Mouse (Mus musculus): Measurements from ENCODE around the gene Ldhc. TPM values are rescaled to one million over a fixed set of nuclear protein-coding genes. Genes with fewer than 3 reads are reported as not detected.

Ldhc gene
- polyA plus RNA-seq, 1 experiment from 2014 or later, result 0.13 TPM

DNA sequence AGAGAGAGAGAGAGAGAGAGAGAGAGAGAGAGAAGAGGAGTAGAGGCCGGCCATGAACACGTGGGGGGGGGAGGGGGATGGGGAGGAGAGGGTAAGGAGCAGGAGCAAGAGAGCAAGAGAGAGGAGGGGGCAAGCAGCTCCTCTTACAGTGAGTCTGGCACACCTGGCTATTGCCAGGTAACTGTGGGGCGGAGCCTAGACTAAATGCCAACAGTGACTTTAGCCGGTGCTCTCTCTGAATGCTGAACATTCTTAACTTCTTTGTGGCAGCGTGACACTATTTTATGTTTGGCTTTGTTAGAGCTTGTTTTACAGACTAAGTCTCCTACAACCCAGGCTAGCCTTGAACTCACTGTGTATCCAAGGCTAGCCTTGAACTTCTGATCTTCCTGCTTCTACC is 18.7 kb upstream of the Ldhc start:
- DNase-seq, result no peak
- Histone ChIP-seq H3K27ac (ENCODE audit: low read depth) (no peak overlapping the region), H3K27me3 (ENCODE audit: insufficient read depth, low read length) (no peaks in the 10 kb centered on the region), H3K9ac (no peak overlapping the region), H3K9me3 (ENCODE audit: low read depth, low read length) (no peaks in the 10 kb centered on the region), H3K4me1 (ENCODE audit: insufficient read depth) (peaks cover 30% of the 10 kb centered on the region), H3K4me3 (ENCODE audit: low read depth, low read length) (no peak overlapping the region), H3K36me3 (ENCODE audit: insufficient read depth) (no peaks in the 10 kb centered on the region), H3K4me2 (no peak overlapping the region)
- ATAC-seq (ENCODE audit: insufficient read depth), result no peak
- no peak for TF ChIP-seq CTCF (IDR thresholded peaks at IDR 0.05; ENCODE audit: low read depth)
- WGBS, result 27% methylated on average over 5 of the region's 5 CpGs

DNA sequence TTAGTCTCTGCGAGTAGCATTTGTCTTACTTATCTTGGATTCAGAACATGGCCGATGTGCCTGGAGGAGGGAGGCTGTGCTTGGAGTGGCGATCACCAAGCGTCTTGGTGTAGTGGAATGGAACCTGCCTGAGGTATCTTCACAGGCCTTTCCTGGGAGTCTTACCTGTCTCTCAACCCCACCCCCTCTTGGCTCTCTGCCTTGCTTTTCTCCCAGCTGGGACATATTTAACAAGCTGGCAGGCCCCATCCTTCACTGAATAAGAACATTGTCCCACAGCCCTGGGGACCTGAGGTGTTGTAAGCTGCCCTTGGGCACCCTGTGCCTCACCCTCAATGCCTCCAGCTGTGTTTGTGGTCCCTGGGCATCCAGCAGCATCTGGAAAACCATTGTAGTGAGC is 17.4 kb upstream of the Ldhc start:
- 68% methylated on average over 4 of the region's 4 CpGs for WGBS
- no peak for DNase-seq

DNA sequence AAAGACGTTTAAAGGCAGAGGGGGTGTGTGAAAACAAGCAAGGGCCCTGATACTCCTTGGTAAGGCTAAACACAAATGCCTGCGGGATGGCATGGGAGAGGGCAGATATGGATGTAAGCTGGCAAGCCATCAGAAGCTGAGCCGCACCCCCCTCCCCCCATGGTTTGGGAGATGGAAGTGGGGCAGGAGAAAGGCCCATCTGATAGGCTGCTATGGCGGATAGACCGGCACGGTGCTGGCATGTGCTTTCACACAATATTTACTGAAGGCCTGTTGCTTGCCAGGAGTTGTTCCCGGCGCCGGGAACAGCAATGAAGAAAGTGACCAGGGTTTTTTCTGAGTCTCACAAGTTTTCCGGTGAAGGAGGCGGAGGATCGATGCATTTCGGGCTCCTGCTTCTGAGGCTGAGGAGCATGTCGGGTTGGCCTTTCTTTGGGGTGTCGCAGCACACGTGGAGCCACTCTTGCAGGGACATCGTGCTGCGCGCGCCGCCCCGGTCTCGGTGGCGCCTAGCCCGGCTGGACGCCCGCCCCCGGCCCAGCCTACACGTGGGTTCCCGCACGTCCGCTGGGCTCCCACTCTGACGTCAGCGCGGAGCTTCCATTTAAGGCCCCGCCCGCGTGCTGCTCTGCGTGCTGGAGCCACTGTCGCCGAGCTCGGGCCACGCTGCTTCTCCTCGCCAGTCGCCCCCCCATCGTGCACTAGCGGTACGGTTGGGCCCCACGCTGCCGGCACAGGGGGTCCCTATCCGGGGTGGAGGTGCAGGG is 15.6 kb upstream of the Ldhc start:
- under 1% methylated on average over 51 of the region's 51 CpGs for WGBS
- no peak for TF ChIP-seq CTCF (IDR thresholded peaks at IDR 0.05; ENCODE audit: low read depth)
- peak overlapping the region; percentile 93 for H3K4me2 ChIP-seq
- DNase-seq (peak; percentile 98), ATAC-seq (ENCODE audit: insufficient read depth) (peak; percentile 91)
- H3K36me3 ChIP-seq (ENCODE audit: insufficient read depth), result peaks cover 29% of the 10 kb centered on the region
- no peaks in the 10 kb centered on the region for H3K27me3 ChIP-seq (ENCODE audit: insufficient read depth, low read length)
- no peaks in the 10 kb centered on the region for H3K9me3 ChIP-seq (ENCODE audit: low read depth, low read length)
- H3K9ac ChIP-seq, result peak overlapping the region; percentile 88
- peak overlapping the region; percentile 95 for H3K27ac ChIP-seq (ENCODE audit: low read depth)
- peaks cover 3% of the 10 kb centered on the region; the same call in 1 of the 2 replicates for H3K4me1 ChIP-seq (ENCODE audit: insufficient read depth)
- peak overlapping the region; percentile 64 for H3K4me3 ChIP-seq (ENCODE audit: low read depth, low read length)

More for the DNA sequence above, 17.4 kb upstream of the Ldhc start:
- no peaks in the 10 kb centered on the region for H3K9me3 ChIP-seq (ENCODE audit: low read depth, low read length)
- H3K27ac ChIP-seq (ENCODE audit: low read depth), result no peak overlapping the region
- no peaks in the 10 kb centered on the region for H3K27me3 ChIP-seq (ENCODE audit: insufficient read depth, low read length)
- no peak overlapping the region for H3K9ac ChIP-seq
- no peak for TF ChIP-seq CTCF (IDR thresholded peaks at IDR 0.05; ENCODE audit: low read depth)
- no peak overlapping the region for H3K4me3 ChIP-seq (ENCODE audit: low read depth, low read length)
- H3K36me3 ChIP-seq (ENCODE audit: insufficient read depth), result peaks cover 12% of the 10 kb centered on the region
- no peak overlapping the region for H3K4me2 ChIP-seq
- H3K4me1 ChIP-seq (ENCODE audit: insufficient read depth), result peaks cover 22% of the 10 kb centered on the region
- no peak for ATAC-seq (ENCODE audit: insufficient read depth)

DNA sequence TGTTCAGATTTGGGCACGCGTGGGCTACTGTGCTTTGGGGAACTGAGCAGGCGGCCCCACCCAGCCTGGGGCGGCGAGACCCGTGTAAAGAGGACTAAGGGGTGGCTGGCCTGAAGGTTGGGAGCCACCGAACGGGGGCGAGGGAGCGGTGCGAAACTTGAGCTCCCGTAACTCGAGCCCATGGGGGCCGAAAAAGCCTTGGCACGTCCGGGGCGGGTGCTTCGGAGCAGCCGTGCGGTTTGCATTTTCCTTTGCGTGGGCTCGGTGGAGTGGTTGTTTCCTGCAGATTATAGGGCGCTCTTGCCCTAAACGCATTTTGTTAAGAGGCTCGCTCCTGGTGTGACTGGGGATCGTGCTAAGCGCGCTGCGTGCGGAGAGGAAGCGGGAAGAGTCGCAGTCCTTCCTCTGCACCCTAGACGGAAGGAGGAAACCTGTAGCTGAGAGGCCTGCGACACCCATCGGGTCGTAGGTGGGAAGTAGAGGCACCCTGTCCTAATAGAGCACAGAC is 15.0 kb upstream of the Ldhc start:
- peak overlapping the region; percentile 95 for H3K27ac ChIP-seq (ENCODE audit: low read depth)
- no peak for TF ChIP-seq CTCF (IDR thresholded peaks at IDR 0.05; ENCODE audit: low read depth)
- peaks cover 35% of the 10 kb centered on the region for H3K36me3 ChIP-seq (ENCODE audit: insufficient read depth)
- peak; percentile 62 for DNase-seq
- WGBS, result under 1% methylated on average over 36 of the region's 36 CpGs
- H3K4me3 ChIP-seq (ENCODE audit: low read depth, low read length), result peak overlapping the region; percentile 64
- H3K9ac ChIP-seq, result peak overlapping the region; percentile 88
- peaks cover 3% of the 10 kb centered on the region; the same call in 1 of the 2 replicates for H3K4me1 ChIP-seq (ENCODE audit: insufficient read depth)
- no peaks in the 10 kb centered on the region for H3K9me3 ChIP-seq (ENCODE audit: low read depth, low read length)
- ATAC-seq (ENCODE audit: insufficient read depth), result no peak; the same call in 1 of the 2 replicates
- H3K27me3 ChIP-seq (ENCODE audit: insufficient read depth, low read length), result no peaks in the 10 kb centered on the region
- peak overlapping the region; percentile 93 for H3K4me2 ChIP-seq

DNA sequence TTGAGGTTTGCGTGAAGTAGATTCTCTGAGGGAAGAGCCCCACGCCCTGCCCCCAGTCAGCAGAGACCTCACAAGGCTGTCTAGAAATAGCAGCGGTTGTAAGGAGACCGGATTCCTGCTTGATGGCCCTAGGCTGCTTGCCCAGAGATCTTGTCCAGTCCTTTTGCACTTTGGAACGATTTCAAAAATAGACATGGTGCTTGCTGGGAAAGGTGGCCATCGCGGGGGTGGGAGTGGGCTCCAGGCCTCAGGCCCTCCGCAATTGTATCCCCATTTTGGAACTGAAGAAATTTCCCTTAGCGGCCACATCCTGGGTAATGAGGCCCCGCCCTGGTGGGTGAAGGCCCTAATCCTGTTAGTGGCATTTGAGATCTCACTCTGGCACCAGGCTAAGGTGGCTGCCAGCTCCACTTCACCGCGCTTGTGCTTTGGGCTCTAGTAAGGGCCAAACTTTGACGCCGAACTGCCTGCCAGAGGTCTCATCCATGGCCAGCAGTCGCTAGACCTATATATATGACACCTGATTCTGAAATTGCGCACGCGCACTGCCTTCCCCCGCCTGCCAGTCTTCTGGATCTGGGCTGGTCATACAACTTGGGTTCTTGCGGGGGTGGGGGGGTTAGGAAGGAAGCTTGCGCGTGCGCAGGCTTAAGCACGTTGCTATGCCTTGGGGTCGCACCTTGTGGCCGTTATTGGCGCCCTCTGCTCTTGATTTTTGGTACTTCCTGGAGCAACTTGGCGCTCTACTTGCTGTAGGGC is 14.3 kb upstream of the Ldhc start:
- Histone ChIP-seq H3K9ac (peak overlapping the region; percentile 88), H3K4me2 (peak overlapping the region; percentile 93), H3K27ac (ENCODE audit: low read depth) (peak overlapping the region; percentile 95), H3K27me3 (ENCODE audit: insufficient read depth, low read length) (no peaks in the 10 kb centered on the region), H3K36me3 (ENCODE audit: insufficient read depth) (peaks cover 42% of the 10 kb centered on the region), H3K4me3 (ENCODE audit: low read depth, low read length) (peak overlapping the region; percentile 64), H3K4me1 (ENCODE audit: insufficient read depth) (peaks cover under 1% of the 10 kb centered on the region; the same call in 1 of the 2 replicates), H3K9me3 (ENCODE audit: low read depth, low read length) (no peaks in the 10 kb centered on the region)
- peak; percentile 60 for TF ChIP-seq CTCF (IDR thresholded peaks at IDR 0.05; ENCODE audit: low read depth)
- 2% methylated on average over 28 of the region's 28 CpGs for WGBS
- ATAC-seq (ENCODE audit: insufficient read depth) (peak; percentile 28; the same call in 1 of the 2 replicates), DNase-seq (peak; percentile 83)

DNA sequence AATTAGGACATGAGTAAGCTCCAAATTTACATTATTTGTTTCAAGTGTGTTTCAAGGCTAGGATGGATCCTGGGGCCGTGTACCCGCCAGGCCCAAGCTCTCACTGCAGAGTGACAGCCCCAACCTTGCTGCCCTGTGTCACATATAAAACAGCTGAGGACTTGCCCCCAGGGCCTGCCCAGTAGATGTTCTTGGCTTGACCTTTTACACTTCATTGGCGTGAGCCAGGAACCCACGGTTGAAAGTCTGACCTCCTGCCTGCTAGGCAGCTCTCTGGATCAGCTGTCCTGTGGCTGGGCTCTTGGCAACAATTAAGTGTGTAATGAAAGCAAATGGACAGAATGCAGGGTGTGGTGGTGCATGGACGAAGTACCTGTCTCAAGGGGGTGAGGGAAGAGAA is 11.7 kb upstream of the Ldhc start:
- no peaks in the 10 kb centered on the region for H3K9me3 ChIP-seq (ENCODE audit: low read depth, low read length)
- no peak overlapping the region for H3K27ac ChIP-seq (ENCODE audit: low read depth)
- H3K36me3 ChIP-seq (ENCODE audit: insufficient read depth), result peaks cover 68% of the 10 kb centered on the region
- TF ChIP-seq CTCF (IDR thresholded peaks at IDR 0.05; ENCODE audit: low read depth), result no peak
- no peaks in the 10 kb centered on the region for H3K27me3 ChIP-seq (ENCODE audit: insufficient read depth, low read length)
- no peak for DNase-seq
- no peak overlapping the region for H3K4me2 ChIP-seq
- H3K4me1 ChIP-seq (ENCODE audit: insufficient read depth), result no peaks in the 10 kb centered on the region
- WGBS, result 80% methylated on average over 5 of the region's 5 CpGs
- H3K9ac ChIP-seq, result no peak overlapping the region
- ATAC-seq (ENCODE audit: insufficient read depth), result no peak
- no peak overlapping the region for H3K4me3 ChIP-seq (ENCODE audit: low read depth, low read length)

DNA sequence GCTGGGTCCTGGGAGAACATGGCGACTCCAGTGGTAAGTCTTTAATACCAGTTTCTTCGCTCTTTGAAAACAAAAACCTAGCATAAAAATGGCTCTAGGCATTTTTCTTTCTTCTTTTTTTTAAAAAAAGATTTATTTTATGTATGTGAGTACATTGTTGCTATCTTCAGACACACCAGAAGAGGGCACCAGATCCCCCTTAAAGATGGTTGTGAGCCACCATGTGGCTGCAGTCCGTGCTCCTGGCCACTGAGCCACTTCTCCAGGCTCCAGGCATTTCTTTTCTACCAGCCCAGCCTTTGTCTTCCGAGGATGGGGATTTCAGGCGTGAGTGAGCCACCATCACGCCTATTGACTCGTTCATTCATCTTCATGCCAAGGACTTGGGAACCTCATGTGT is 10.0 kb upstream of the Ldhc start:
- H3K4me1 ChIP-seq (ENCODE audit: insufficient read depth), result no peaks in the 10 kb centered on the region
- no peaks in the 10 kb centered on the region for H3K27me3 ChIP-seq (ENCODE audit: insufficient read depth, low read length)
- ATAC-seq (ENCODE audit: insufficient read depth) (no peak), DNase-seq (no peak)
- H3K9ac ChIP-seq, result no peak overlapping the region
- peak; percentile 39; the same call in 1 of the 2 replicates for TF ChIP-seq CTCF (IDR thresholded peaks at IDR 0.05; ENCODE audit: low read depth)
- no peaks in the 10 kb centered on the region for H3K9me3 ChIP-seq (ENCODE audit: low read depth, low read length)
- no peak overlapping the region for H3K4me2 ChIP-seq
- 77% methylated on average over 7 of the region's 7 CpGs for WGBS
- no peak overlapping the region for H3K4me3 ChIP-seq (ENCODE audit: low read depth, low read length)
- H3K27ac ChIP-seq (ENCODE audit: low read depth), result no peak overlapping the region
- peaks cover 84% of the 10 kb centered on the region for H3K36me3 ChIP-seq (ENCODE audit: insufficient read depth)
